Mouse (Mus musculus) lung, postnatal 0 days (tissue): ENCODE results near the gene Pafah1b1.

Experiments used
- CTCF ChIP-seq: IDR thresholded peaks from 2 replicates; pipeline ENCODE4 v1.5.1; 2016; ENCODE audit warnings: antibody characterized with exemption, mild to moderate bottlenecking
- EP300 ChIP-seq: IDR thresholded peaks from 2 replicates; pipeline ENCODE4 v1.6.1; 2016; ENCODE audit warnings: antibody characterized with exemption, mild to moderate bottlenecking, control low read depth

DNA sequence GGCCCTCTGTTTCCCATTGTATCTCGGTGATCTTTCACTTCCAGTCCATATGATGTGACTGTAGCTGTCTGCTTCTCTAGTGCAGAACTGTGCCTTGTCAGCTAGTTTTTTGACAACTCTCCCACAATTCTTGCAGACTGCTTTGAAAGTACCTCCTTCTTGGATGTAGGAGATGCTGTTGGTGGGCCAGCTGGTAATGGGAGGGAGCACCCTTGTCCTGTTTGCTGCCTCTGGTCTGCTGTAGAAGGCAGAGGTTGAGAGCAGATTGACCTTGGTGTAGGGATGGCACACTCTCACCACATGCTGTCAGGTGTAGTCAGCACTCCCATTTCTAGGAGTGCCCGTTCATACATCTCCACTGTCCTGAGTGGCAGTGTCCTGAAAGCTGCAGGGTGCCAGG, 55.5 kb downstream of the Pafah1b1 start:
- no peak for TF ChIP-seq CTCF
- no peak for TF ChIP-seq EP300
